Mouse (Mus musculus) neural tube, embryonic 10.5 days (tissue): ENCODE measurements at regions not wholly inside any gene's neighbourhood (a gene's known extent, or its start where the extent isn't known, plus 50 kb on each side); places are given as distances from the start of the nearest gene placed in this dataset.

Experiments used
- DNase-seq: peaks from one replicate; pipeline ENCODE4 v3.0.0-alpha.2; 2017; ENCODE audit warnings: low spot score; ENCODE audit errors: extremely low spot score

DNA sequence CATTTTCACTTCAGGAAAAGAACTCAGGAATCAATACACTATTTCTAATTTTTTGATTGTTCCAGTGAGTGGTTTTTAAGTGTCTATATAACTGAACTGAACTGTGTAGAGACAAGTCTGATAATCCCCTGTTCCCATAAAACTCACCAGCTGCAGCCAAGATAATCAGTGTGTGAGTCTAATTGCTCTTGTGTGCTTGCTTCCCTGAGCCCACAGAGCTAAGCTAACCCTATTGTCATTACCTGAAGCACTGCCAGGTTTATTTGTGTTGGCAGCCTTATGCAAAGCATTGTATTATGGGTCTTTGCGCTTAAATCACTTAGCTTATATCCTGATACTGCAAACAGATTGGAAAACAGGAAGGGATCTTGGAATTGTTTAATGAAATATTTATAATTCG is 1663.8 kb downstream of the 4930444P10Rik start:
- no peak for DNase-seq

GRCm38 (mm10) chr1:14421030-14421429 is 1672.1 kb downstream of the 4930444P10Rik start:
- no peak for DNase-seq

DNA sequence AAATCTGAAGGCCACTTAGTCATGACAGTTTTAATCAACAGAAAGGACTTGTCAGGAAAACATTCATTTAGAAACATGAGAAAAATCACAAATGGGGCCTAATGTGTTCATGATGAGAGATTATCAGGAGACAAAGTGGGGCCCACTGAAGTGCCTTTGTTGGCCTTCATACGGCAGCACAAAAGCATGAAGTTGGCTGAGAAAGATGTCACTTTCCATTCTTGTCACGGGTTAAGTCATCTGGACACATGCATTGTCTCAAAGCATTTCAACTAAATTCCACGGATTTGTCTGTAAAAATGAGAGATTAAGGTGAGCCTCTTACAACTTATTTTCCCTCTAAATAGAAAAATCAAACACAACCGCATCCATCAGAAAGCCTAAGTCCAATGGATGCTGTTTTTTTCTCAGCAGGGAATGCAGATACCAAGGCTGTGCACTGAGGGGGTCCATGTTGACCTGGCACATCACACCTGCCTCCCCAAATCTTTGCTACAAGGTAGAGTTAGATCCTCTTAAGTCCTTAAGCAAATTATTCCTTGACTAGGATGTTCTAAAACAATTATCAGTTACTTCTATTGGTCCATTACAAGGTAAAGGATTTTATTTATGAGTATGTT is 1679.2 kb downstream of the 4930444P10Rik start:
- DNase-seq = no peak

- DNase-seq = no peak
Observed at GRCm38 (mm10) chr1:14369957-14370833, 1722.9 kb downstream of the 4930444P10Rik start.

DNA sequence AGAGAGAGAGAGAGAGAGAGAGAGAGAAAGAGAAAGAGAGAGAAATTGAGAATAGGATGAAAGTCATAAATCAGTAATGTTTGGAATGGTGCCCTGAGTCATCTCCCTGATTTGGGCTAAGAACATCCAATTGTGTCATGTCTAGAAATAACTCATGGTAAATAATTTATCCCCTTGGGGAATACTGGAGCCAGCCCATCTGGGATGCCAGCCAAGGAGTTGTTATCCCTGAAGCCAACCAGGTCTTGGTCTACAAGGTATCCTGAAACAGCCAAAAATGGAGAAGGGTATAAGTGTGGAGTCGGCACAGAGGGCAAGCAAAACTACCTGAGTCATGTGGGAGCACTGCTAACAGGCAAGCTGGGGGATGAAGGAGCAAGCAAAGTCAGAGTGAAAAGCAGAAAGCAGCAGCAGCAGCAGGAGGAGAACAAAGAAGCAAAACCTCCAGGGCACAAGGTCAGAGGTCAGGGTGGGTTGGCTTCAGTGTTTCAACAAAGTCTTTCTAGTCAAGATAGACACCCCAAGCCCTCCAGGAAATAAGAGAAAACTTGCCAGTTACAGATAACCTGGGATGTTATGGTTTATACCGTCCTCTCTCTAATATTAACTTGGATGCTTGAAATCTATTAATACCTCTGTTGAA is 1733.0 kb downstream of the 4930444P10Rik start:
- peak; percentile 23 for DNase-seq
